Mouse (Mus musculus) intestine, embryonic 14.5 days (tissue): ENCODE data around the gene Smtnl1. TPM values are rescaled to one million over a fixed set of nuclear protein-coding genes. Genes with fewer than 3 reads are reported as not detected.

Source experiments
- ATAC-seq: fragments of 200-750 bp; cut with Nextera tagmentation; replicated peaks from 2 replicates; pipeline ENCODE4 v1.8.0; 2017; ENCODE audit warnings: low read depth, moderate number of reproducible peaks, moderate TSS enrichment, moderate library complexity; ENCODE audit not compliant: low FRiP score, low TSS enrichment
- DNase-seq: peaks from one replicate; pipeline ENCODE4 v3.0.0-alpha.2; 2018; ENCODE audit warnings: low spot score
- H3K27ac ChIP-seq: fragments of 300-500 bp; sonication (generic); 2 replicates; pipeline ENCODE4 v1.5.1; 2014; ENCODE audit warnings: low read depth, mild to moderate bottlenecking, control low read depth
- H3K27me3 ChIP-seq: fragments of 300-500 bp; sonication (generic); replicated peaks from 2 replicates; pipeline ENCODE4 v1.6.1; 2014; ENCODE audit warnings: low read length, control low read depth; ENCODE audit not compliant: control insufficient read depth, insufficient read depth
- H3K36me3 ChIP-seq: fragments of 300-500 bp; sonication (generic); 2 replicates; pipeline ENCODE4 v1.6.1; 2014; ENCODE audit warnings: low read length, control low read depth; ENCODE audit not compliant: control insufficient read depth, insufficient read depth
- H3K4me1 ChIP-seq: fragments of 300-500 bp; sonication (generic); replicated peaks from 2 replicates; pipeline ENCODE4 v1.6.1; 2014; ENCODE audit warnings: low read length, control low read depth, mixed read lengths; ENCODE audit not compliant: control insufficient read depth, insufficient read depth
- H3K4me2 ChIP-seq: fragments of 300-500 bp; sonication (generic); 2 replicates; pipeline ENCODE4 v1.6.1; 2014; ENCODE audit warnings: low read length
- H3K4me3 ChIP-seq: fragments of 300-500 bp; sonication (generic); 2 replicates; pipeline ENCODE4 v1.5.1; 2014; ENCODE audit warnings: low read depth, low read length, control low read depth, mixed read lengths
- H3K9ac ChIP-seq: fragments of 300-500 bp; sonication (generic); 2 replicates; pipeline ENCODE4 v1.6.1; 2014; ENCODE audit warnings: mild to moderate bottlenecking, low read length
- H3K9me3 ChIP-seq: fragments of 300-500 bp; sonication (generic); 2 replicates; pipeline ENCODE4 v1.6.1; 2016; ENCODE audit warnings: low read length, control low read depth; ENCODE audit not compliant: control insufficient read depth
- WGBS: fragments of 180-500 bp; shearing (Covaris S2); extraction: QIAGEN DNeasy Blood & Tissue Kit; methylation state at CpG from one replicate; pipeline ENCODE4 v1.1.7; 2014; 5-methylcytosine and 5-hydroxymethylcytosine counted together
- polyA plus RNA-seq: library from polyadenylated mRNA; unstranded; fragments of >200 nt; fragmentation: Nextera tagmentation; extraction: Ambion mirVana; gene quantifications from 2 replicates; pipeline ENCODE4 v1.2.1, GENCODE M21; 2014

Gene Smtnl1
- polyA plus RNA-seq, 1 experiment from 2014 or later: not detected

DNA sequence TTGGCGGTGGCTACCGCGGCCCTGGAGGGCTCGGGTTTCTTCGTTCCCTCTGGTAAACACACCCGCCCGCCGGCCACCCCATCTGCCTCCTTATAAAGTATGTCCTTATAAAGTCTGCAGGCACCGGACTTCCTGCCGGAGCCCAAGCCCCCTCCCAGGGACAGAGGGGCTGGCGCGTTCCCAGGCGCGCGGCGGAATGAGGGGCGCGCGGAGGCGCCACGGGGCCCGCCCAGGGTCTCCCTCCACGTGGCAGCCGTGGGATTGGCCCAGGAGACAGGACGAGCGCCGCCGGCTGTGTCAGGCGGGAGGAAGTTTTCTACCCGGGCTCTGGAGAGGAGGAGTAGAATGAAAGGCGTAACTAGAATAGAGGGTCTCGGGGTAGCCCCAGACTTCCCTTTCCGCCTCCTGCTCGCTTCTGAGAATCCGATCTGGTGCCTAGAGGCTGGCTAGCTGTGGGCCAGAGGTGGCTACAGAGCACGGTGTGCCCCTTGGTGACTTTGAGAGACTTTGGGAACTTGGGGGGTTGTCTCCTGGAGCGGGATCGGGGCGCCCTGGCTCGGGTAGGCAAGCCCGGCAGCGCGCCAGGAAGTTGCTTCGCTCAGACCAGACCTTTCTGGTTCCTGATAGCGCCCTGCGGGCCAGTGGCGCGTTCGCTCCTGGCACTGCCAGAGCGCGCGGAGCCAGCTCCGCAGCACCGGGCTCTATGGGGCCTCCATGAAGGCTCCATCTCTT lies 17.7 kb upstream of the Smtnl1 start:
- ATAC-seq (peak; percentile 88), DNase-seq (peak; percentile 91)
- WGBS: under 1% methylated on average over 53 of the region's 54 CpGs
- Histone ChIP-seq H3K4me3 (peak overlapping the region; percentile 72), H3K9me3 (no peaks in the 10 kb centered on the region), H3K27ac (peak overlapping the region; percentile 94), H3K36me3 (peaks cover 6% of the 10 kb centered on the region; the same call in 1 of the 2 replicates), H3K9ac (peak overlapping the region; percentile 76), H3K27me3 (peaks cover 6% of the 10 kb centered on the region; the same call in 1 of the 2 replicates), H3K4me2 (peak overlapping the region; percentile 95), H3K4me1 (peaks cover 22% of the 10 kb centered on the region)

GRCm38 (mm10) chr2:84838993-84839980 lies 16.8 kb upstream of the Smtnl1 start:
- ATAC-seq: peak; percentile 33
- H3K4me2 ChIP-seq: peak overlapping the region; percentile 95

DNA sequence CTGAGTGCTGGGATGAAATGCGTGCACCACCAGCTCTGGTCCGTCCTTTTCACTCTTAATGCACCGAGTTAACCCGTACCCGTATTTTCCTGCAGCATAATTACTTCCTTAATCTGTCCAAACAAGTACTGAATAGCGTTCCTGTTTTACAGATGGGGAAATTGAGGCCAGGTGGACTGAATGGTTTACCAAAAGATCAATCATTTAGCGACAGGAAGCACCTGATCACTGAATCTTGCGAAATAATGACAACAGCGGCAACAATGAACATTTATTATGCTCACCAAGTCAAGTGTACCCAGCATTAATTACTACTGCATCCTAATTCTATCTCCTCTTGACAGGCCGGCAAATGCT lies 16.1 kb upstream of the Smtnl1 start, which contains the start of gene Slc43a1:
Slc43a1 (plus strand) TSS at position 258 of the 357 bp plus-strand sequence.
- Histone ChIP-seq H3K9ac (peak within 1 kb of the TSS; percentile 76), H3K36me3 (no peaks in the 10 kb centered on the region), H3K4me1 (peaks cover 22% of the 10 kb centered on the region), H3K27me3 (peaks cover 6% of the 10 kb centered on the region; the same call in 1 of the 2 replicates), H3K9me3 (no peaks in the 10 kb centered on the region), H3K27ac (peak within 1 kb of the TSS; percentile 94), H3K4me2 (peak within 1 kb of the TSS; percentile 95), H3K4me3 (peak within 1 kb of the TSS; percentile 72)
- DNase-seq (no peak), ATAC-seq (no peak)
- 25% methylated on average over 10 of the region's 10 CpGs for WGBS

More at GRCm38 (mm10) chr2:84838993-84839980, 16.8 kb upstream of the Smtnl1 start:
- Histone ChIP-seq H3K9me3 (no peaks in the 10 kb centered on the region), H3K4me1 (peaks cover 22% of the 10 kb centered on the region), H3K9ac (peak overlapping the region; percentile 76), H3K4me3 (peak overlapping the region; percentile 72), H3K36me3 (peaks cover 1% of the 10 kb centered on the region; the same call in 1 of the 2 replicates), H3K27ac (peak overlapping the region; percentile 94), H3K27me3 (peaks cover 6% of the 10 kb centered on the region; the same call in 1 of the 2 replicates)
- peak; percentile 82 for DNase-seq
- under 1% methylated on average over 47 of the region's 47 CpGs for WGBS

GRCm38 (mm10) chr2:84837817-84838592 lies 15.6 kb upstream of the Smtnl1 start:
- Histone ChIP-seq H3K4me3 (no peak overlapping the region), H3K4me2 (no peak overlapping the region), H3K4me1 (peaks cover 22% of the 10 kb centered on the region), H3K9ac (no peak overlapping the region), H3K27ac (no peak overlapping the region), H3K27me3 (peaks cover 6% of the 10 kb centered on the region; the same call in 1 of the 2 replicates), H3K9me3 (no peaks in the 10 kb centered on the region), H3K36me3 (no peaks in the 10 kb centered on the region)
- DNase-seq: no peak
- 34% methylated on average over 9 of the region's 9 CpGs for WGBS
- no peak for ATAC-seq

- DNase-seq (no peak), ATAC-seq (no peak)
- H3K27ac ChIP-seq: no peak overlapping the region
- no peak overlapping the region for H3K9ac ChIP-seq
- no peaks in the 10 kb centered on the region for H3K9me3 ChIP-seq
- peaks cover 20% of the 10 kb centered on the region for H3K4me1 ChIP-seq
- no peak overlapping the region for H3K4me2 ChIP-seq
- no peaks in the 10 kb centered on the region for H3K36me3 ChIP-seq
- no peak overlapping the region for H3K4me3 ChIP-seq
- WGBS: 48% methylated on average over 8 of the region's 8 CpGs
- peaks cover 6% of the 10 kb centered on the region; the same call in 1 of the 2 replicates for H3K27me3 ChIP-seq
These were observed 14.7 kb upstream of the Smtnl1 start for GRCm38 (mm10) chr2:84837107-84837506.

DNA sequence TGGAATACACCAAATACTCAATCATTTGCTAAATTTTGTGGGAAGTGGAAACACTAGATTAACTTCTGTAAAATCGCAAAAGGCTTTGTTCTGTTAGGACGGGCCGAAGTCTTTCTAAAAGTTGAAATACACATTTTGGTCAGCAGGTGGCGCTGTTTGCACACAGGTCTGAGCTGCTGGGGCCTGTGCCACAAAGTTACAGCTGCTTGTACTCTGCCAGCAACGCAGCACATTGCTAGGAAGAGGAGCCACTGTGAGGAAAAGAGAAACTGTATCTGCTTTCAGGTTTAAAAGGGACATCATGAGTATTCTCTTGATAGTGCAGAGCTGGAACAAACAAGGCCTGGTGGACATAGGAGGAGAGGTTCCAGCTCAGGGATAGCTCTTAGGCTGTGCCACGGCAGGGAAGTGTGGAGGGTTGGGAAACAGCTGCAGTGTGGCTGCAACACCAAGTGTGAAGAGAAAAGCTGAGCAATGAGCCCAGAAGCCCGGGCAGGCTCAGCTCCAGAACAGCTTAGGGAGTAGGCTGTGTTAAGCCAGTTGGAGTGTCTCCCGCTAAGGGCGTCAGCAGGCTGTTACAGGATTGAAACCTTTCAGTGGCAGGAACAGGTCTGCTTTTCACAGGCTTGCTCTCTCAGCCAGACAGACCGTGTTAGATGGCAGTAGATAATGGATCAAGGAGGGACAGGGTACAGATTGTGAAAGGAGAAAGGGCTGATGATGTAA lies 9.4 kb upstream of the Smtnl1 start:
- Histone ChIP-seq H3K9ac (peak overlapping the region; percentile 14; the same call in 1 of the 2 replicates), H3K27me3 (no peaks in the 10 kb centered on the region), H3K27ac (peak overlapping the region; percentile 17; the same call in 1 of the 2 replicates), H3K36me3 (peaks cover 9% of the 10 kb centered on the region), H3K9me3 (no peaks in the 10 kb centered on the region), H3K4me2 (no peak overlapping the region), H3K4me1 (peaks cover 8% of the 10 kb centered on the region; the same call in 1 of the 2 replicates), H3K4me3 (no peak overlapping the region)
- 28% methylated on average over 10 of the region's 10 CpGs for WGBS
- peak; percentile 64 for ATAC-seq
- peak; percentile 92 for DNase-seq

DNA sequence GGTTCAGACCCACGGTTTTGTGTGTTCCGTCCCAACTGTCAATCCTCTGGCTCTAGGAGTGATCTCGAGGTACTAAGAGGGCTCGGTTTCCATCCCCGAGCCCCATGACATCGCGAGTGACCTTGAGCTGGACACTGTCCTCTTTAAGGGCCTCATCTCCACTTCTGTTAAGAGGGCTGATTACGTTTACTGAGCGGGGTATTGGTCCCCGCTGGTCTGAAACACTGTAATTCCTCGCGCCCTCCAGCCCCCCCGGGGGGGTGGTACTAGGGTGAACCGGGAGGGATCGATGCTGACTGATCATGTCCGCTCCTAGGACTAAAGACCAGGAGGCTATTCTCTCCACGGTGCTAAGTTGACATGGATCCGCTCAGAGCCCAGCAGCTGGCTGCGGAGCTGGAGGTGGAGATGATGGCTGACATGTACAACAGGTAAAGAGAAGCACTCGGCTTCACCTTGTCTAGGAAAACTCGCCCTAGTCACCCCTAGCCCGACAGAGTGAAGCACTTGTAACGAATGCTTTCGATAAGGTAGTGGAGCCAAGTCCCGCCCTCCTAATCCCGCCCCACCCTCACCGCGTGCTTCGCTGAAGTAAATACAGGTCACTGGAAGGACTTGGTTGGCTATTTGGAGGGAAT lies 5.0 kb upstream of the Smtnl1 start:
- Histone ChIP-seq H3K4me3 (peak overlapping the region; percentile 99), H3K27me3 (no peaks in the 10 kb centered on the region), H3K36me3 (peaks cover 9% of the 10 kb centered on the region), H3K27ac (peak overlapping the region; percentile 16; the same call in 1 of the 2 replicates), H3K4me2 (peak overlapping the region; percentile 98), H3K4me1 (peaks cover 8% of the 10 kb centered on the region; the same call in 1 of the 2 replicates), H3K9ac (peak overlapping the region; percentile 72), H3K9me3 (no peaks in the 10 kb centered on the region)
- ATAC-seq (peak; percentile 23), DNase-seq (peak; percentile 73)
- WGBS: under 1% methylated on average over 29 of the region's 29 CpGs
